Mouse (Mus musculus): ENCODE measurements around the gene Tln1.

GRCm38 (mm10) chr4:43509109-43509508 lies 53.4 kb downstream of the Tln1 start:
- TF ChIP-seq CTCF (IDR thresholded peaks at IDR 0.05; ENCODE audit: low read depth, low read length) (no peak), POLR2A (IDR thresholded peaks at IDR 0.05; ENCODE audit: extremely low read depth, insufficient read depth, low read length) (no peak)
